ENCODE assay signal across 20 mouse cellular contexts in the genomic region with DNA sequence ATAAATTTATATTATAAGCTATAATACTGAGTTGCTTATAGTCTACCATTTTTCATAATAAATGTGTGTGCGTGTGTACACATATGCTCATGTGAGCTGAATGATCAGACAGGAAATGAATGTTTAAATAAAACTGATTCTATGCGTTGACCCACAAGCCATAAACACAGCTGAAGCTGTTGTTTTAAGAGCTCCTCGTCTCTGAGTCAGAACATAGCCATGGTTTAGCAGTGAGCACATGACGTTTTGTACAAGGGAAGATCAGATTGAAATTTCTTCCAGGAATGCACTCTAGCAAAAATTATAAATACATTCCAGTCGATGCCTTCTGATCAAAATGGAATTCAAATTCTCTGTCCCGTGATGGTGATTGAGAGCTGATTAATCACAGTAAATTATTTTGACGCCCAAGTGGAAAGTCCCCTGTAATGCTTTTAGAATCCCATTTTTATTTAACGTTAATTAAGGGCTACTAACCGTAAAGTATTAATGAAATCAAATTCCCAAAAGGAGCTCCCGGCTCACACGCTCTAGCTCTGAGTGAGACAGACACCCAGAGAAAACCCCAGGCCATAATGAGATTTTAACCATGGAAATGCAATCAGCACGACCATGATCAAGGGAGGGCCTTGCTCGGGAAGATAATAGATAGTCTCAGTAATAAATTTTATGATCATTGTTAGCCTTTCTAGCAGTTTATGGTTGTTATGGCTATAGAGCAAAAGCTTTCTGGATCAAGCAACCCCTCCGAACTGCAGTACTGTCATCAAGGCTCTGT.
A peak's percentile ranks its signal among the peaks of the same experiment; 100 is the strongest.
DNase-seq lines count a peak whose midpoint lies in the region; ATAC-seq and TF ChIP-seq lines count a peak whose summit lies in the region.
"Had no signal": no experiment of that assay in that cellular context is flagged by ENCODE, and none has a peak within 500 bp of the region (broad histone marks: within the 10 kb centered on the region; RNA-seq: fewer than 3 reads in every experiment).

No protein-coding gene starts in this region.

- H3K9ac ChIP-seq in hindbrain, embryonic 12.5 days, result no peak overlapping the region
- H3K9ac ChIP-seq in stomach, embryonic 14.5 days (replicated peaks; ENCODE audit: low read depth, low read length), result no peak overlapping the region
- H3K9ac ChIP-seq in stomach, postnatal 0 days (ENCODE audit: low read length), result no peak overlapping the region
- H3K9ac ChIP-seq in intestine, postnatal 0 days (ENCODE audit: low read depth, low read length), result no peak overlapping the region
- H3K9ac ChIP-seq: heart, embryonic 15.5 days had no signal

- H3K27me3 ChIP-seq in hindbrain, embryonic 12.5 days, result no peaks in the 10 kb centered on the region
- no peaks in the 10 kb centered on the region for H3K27me3 ChIP-seq in hindbrain, embryonic 10.5 days (ENCODE audit: insufficient read depth, poor library complexity, severe bottlenecking)
- no peaks in the 10 kb centered on the region for H3K27me3 ChIP-seq in stomach, embryonic 14.5 days (ENCODE audit: control insufficient read depth, insufficient read depth, low read length)
- no peaks in the 10 kb centered on the region for H3K27me3 ChIP-seq in stomach, postnatal 0 days (ENCODE audit: control insufficient read depth, insufficient read depth, low read length)
- no peaks in the 10 kb centered on the region for H3K27me3 ChIP-seq in intestine, postnatal 0 days (replicated peaks; ENCODE audit: control insufficient read depth, insufficient read depth, low read length)
- H3K27me3 ChIP-seq: heart, embryonic 15.5 days had no signal

- no peak for TF ChIP-seq CTCF in stomach, postnatal 0 days (IDR thresholded peaks at IDR 0.05; ENCODE audit: low read depth)
- TF ChIP-seq CTCF in intestine, postnatal 0 days (IDR thresholded peaks at IDR 0.05; ENCODE audit: low read depth), result no peak

- H3K4me2 ChIP-seq in hindbrain, embryonic 12.5 days (replicated peaks), result no peak overlapping the region
- H3K4me2 ChIP-seq in stomach, embryonic 14.5 days (replicated peaks; ENCODE audit: low read depth, low read length), result no peak overlapping the region
- H3K4me2 ChIP-seq in stomach, postnatal 0 days (replicated peaks; ENCODE audit: low read depth), result no peak overlapping the region
- H3K4me2 ChIP-seq in intestine, postnatal 0 days (replicated peaks; ENCODE audit: low read depth), result no peak overlapping the region
- H3K4me2 ChIP-seq: heart, embryonic 15.5 days had no signal

- H3K9me3 ChIP-seq in hindbrain, embryonic 12.5 days (replicated peaks), result no peaks in the 10 kb centered on the region
- no peaks in the 10 kb centered on the region for H3K9me3 ChIP-seq in hindbrain, embryonic 10.5 days
- no peaks in the 10 kb centered on the region for H3K9me3 ChIP-seq in stomach, embryonic 14.5 days (ENCODE audit: control insufficient read depth, low read depth, low read length)
- H3K9me3 ChIP-seq in stomach, postnatal 0 days (ENCODE audit: control insufficient read depth, low read length), result no peaks in the 10 kb centered on the region
- H3K9me3 ChIP-seq in intestine, postnatal 0 days (ENCODE audit: control insufficient read depth), result no peaks in the 10 kb centered on the region
- H3K9me3 ChIP-seq: heart, embryonic 15.5 days had no signal

- WGBS in hindbrain, embryonic 12.5 days, result 63% methylated on average over 14 of the region's 14 CpGs
- 79% methylated on average over 14 of the region's 14 CpGs for WGBS in hindbrain, embryonic 10.5 days
- 54% methylated on average over 14 of the region's 14 CpGs for WGBS in stomach, embryonic 14.5 days
- WGBS in stomach, postnatal 0 days, result 52% methylated on average over 14 of the region's 14 CpGs
- WGBS in intestine, postnatal 0 days, result 24% methylated on average over 14 of the region's 14 CpGs

- no peak for TF ChIP-seq EP300 in stomach, postnatal 0 days (optimal IDR thresholded peaks at IDR 0.05)

- 0 out of 2 replicates have a peak, but pooled peaks cover 2% of the 10 kb centered on the region for H3K4me1 ChIP-seq in hindbrain, embryonic 12.5 days
- H3K4me1 ChIP-seq in hindbrain, embryonic 10.5 days (replicated peaks), result peaks cover 7% of the 10 kb centered on the region; the same call in 1 of the 2 replicates
- peaks cover 5% of the 10 kb centered on the region; the same call in 1 of the 2 replicates for H3K4me1 ChIP-seq in stomach, embryonic 14.5 days (ENCODE audit: control insufficient read depth, insufficient read depth, low read length)
- H3K4me1 ChIP-seq in stomach, postnatal 0 days (replicated peaks; ENCODE audit: control insufficient read depth, insufficient read depth), result 0 out of 2 replicates have a peak, but pooled peaks cover 3% of the 10 kb centered on the region
- no peaks in the 10 kb centered on the region for H3K4me1 ChIP-seq in intestine, postnatal 0 days (replicated peaks; ENCODE audit: control insufficient read depth, insufficient read depth, low read length)

- DNase-seq in hindbrain, embryonic 10.5 days (ENCODE audit: low spot score), result no peak
- no peak for DNase-seq in stomach, postnatal 0 days (ENCODE audit: low spot score)
- DNase-seq in thymus, postnatal 4 days, result no peak
- no peak for DNase-seq in cerebellum, postnatal 14 days
- no peak for DNase-seq in gastrocnemius, adult 8-10 months (ENCODE audit: low spot score in 2 of 2)
- DNase-seq: adrenal gland, postnatal 14 days; cerebellum, adult 18-20 months; gastrocnemius, postnatal 25 days; heart, postnatal 4 days; kidney, adult 8-10 months; kidney, postnatal 25 days; liver; retina, postnatal 1 day; thymus, postnatal 36 days had no signal

- no peak overlapping the region for H3K4me3 ChIP-seq in hindbrain, embryonic 12.5 days
- H3K4me3 ChIP-seq in hindbrain, embryonic 10.5 days, result no peak overlapping the region
- H3K4me3 ChIP-seq in stomach, embryonic 14.5 days (ENCODE audit: low read depth, low read length), result no peak overlapping the region
- no peak overlapping the region for H3K4me3 ChIP-seq in stomach, postnatal 0 days (ENCODE audit: low read depth, low read length)
- no peak overlapping the region for H3K4me3 ChIP-seq in intestine, postnatal 0 days (ENCODE audit: low read depth, low read length)
- H3K4me3 ChIP-seq: heart, embryonic 15.5 days; myocyte had no signal

- no peak overlapping the region for H3K27ac ChIP-seq in hindbrain, embryonic 12.5 days
- no peak overlapping the region for H3K27ac ChIP-seq in hindbrain, embryonic 10.5 days
- H3K27ac ChIP-seq in stomach, embryonic 14.5 days (ENCODE audit: low read length), result 0 out of 2 replicates have a peak overlapping the region, but pooled peaks have one; percentile 16
- no peak overlapping the region for H3K27ac ChIP-seq in stomach, postnatal 0 days (replicated peaks)
- H3K27ac ChIP-seq in intestine, postnatal 0 days (ENCODE audit: low read depth, low read length), result no peak overlapping the region
- H3K27ac ChIP-seq: heart, embryonic 15.5 days had no signal

- H3K36me3 ChIP-seq in hindbrain, embryonic 12.5 days, result no peaks in the 10 kb centered on the region
- H3K36me3 ChIP-seq in hindbrain, embryonic 10.5 days, result no peaks in the 10 kb centered on the region
- no peaks in the 10 kb centered on the region for H3K36me3 ChIP-seq in stomach, embryonic 14.5 days (ENCODE audit: control insufficient read depth, insufficient read depth, low read length)
- no peaks in the 10 kb centered on the region for H3K36me3 ChIP-seq in stomach, postnatal 0 days (ENCODE audit: control insufficient read depth, insufficient read depth, low read length)
- no peaks in the 10 kb centered on the region for H3K36me3 ChIP-seq in intestine, postnatal 0 days (ENCODE audit: control insufficient read depth, insufficient read depth)
- H3K36me3 ChIP-seq: heart, embryonic 15.5 days had no signal

- peak; percentile 52; the same call in 1 of the 2 replicates for ATAC-seq in hindbrain, embryonic 12.5 days (ENCODE audit: low FRiP score)
- no peak for ATAC-seq in stomach, embryonic 14.5 days (ENCODE audit: insufficient number of reproducible peaks, insufficient read depth, low FRiP score, low read depth)
- ATAC-seq in stomach, postnatal 0 days (ENCODE audit: low FRiP score, low TSS enrichment), result no peak
- ATAC-seq in intestine, postnatal 0 days, result peak; percentile 40; the same call in 1 of the 2 replicates
- ATAC-seq: forebrain, embryonic 14.5 days had no signal

Comparison
In these comparisons a context has a peak if more than half of its experiments do, and no peak if none do; other contexts are left out.
1. ATAC-seq: peak in hindbrain, embryonic 12.5 days (single experiment) and intestine, postnatal 0 days (single experiment); none in stomach, embryonic 14.5 days (single experiment) and stomach, postnatal 0 days (single experiment).